Mouse (Mus musculus): ENCODE measurements at regions not wholly inside any gene's neighbourhood (a gene's known extent, or its start where the extent isn't known, plus 50 kb on each side); places are given as distances from the start of the nearest gene placed in this dataset.

DNA sequence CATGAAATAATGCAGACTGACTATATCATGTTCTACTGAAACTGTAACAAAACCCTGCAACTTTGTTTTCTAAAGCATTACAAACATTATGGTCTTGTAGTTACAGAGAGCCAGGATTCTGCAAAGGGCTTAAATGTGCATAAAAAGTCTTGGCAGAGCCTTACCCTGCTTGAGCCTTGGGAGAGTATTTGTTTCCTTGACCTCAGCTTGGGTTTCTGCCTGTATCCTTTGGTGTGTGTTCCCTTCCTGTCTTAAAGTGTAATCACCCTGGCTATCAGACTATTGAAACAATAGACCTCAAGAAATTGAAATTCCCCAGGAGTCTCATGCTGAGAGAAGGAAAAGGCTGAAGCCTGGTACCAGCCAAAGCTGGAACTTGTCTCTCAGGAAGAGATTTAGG is 577.4 kb upstream of the Tle4 start:
- no peak overlapping the region for H3K4me2 ChIP-seq (ENCODE audit: low read depth)
- no peak overlapping the region for H3K9ac ChIP-seq
- H3K4me1 ChIP-seq (ENCODE audit: insufficient read depth), result no peaks in the 10 kb centered on the region
- no peaks in the 10 kb centered on the region for H3K36me3 ChIP-seq (ENCODE audit: insufficient read depth)
- no peaks in the 10 kb centered on the region for H3K27me3 ChIP-seq (ENCODE audit: insufficient read depth, low read length)
- no peak for DNase-seq
- no peak for TF ChIP-seq CTCF (IDR thresholded peaks at IDR 0.05; ENCODE audit: low read depth)
- H3K4me3 ChIP-seq (ENCODE audit: low read depth, low read length), result no peak overlapping the region
- H3K9me3 ChIP-seq (ENCODE audit: low read length), result no peaks in the 10 kb centered on the region
- no peak overlapping the region for H3K27ac ChIP-seq (ENCODE audit: low read depth, low read length)
- no peak for ATAC-seq

DNA sequence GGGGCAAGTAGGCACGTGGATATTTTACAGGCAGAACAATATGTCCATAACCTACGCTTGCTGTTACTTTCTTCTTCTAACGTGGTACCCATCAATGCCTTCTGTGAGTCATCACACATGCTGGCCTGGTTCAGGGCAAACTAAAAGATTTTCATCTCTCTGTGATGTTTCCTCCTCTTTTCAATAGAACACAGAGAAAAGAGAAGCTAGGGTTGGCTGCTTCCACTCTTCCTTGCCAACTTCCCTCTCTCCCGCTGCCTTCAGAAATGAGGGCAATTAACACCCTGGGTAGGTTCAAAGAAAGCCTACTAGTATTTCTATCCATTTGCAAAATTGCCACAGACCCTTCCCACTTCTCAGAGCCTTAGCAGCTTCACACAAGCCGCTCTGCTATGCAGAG is 575.5 kb upstream of the Tle4 start:
- no peak for TF ChIP-seq CTCF (IDR thresholded peaks at IDR 0.05; ENCODE audit: low read depth)
- peak; percentile 25 for DNase-seq

DNA sequence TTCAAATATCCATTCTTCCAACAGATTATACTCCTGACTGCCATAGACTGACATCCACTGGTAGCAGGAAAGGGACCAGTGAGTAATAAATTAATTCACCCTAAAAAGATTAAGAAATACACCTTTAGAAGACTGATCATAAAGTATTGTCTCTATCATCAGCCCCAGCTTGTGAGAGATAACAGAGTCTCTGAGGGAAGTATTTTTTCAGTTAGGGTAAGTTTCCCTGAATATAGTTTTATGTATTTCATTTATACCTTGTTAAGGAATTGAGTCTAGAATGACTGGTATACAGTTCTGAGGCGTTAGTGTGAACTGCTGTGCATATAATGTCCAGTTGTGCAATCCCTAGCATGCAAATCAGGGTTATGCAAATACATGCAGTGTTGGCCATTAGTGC is 569.3 kb upstream of the Tle4 start:
- TF ChIP-seq CTCF (IDR thresholded peaks at IDR 0.05; ENCODE audit: low read depth), result no peak
- Histone ChIP-seq H3K27me3 (ENCODE audit: insufficient read depth, low read length) (no peaks in the 10 kb centered on the region), H3K36me3 (ENCODE audit: insufficient read depth) (no peaks in the 10 kb centered on the region), H3K27ac (ENCODE audit: low read depth, low read length) (no peak overlapping the region), H3K9me3 (ENCODE audit: low read length) (0 out of 2 replicates have a peak, but pooled peaks cover 3% of the 10 kb centered on the region), H3K9ac (no peak overlapping the region), H3K4me2 (ENCODE audit: low read depth) (no peak overlapping the region), H3K4me3 (ENCODE audit: low read depth, low read length) (no peak overlapping the region), H3K4me1 (ENCODE audit: insufficient read depth) (no peaks in the 10 kb centered on the region)
- WGBS, result 61% methylated on average over 1 of the region's 1 CpGs
- DNase-seq (no peak), ATAC-seq (no peak)

More for the DNA sequence above, 575.5 kb upstream of the Tle4 start:
- H3K4me2 ChIP-seq (ENCODE audit: low read depth), result no peak overlapping the region
- H3K36me3 ChIP-seq (ENCODE audit: insufficient read depth), result no peaks in the 10 kb centered on the region
- H3K4me3 ChIP-seq (ENCODE audit: low read depth, low read length), result no peak overlapping the region
- peak; percentile 38 for ATAC-seq
- H3K9ac ChIP-seq, result no peak overlapping the region
- H3K27me3 ChIP-seq (ENCODE audit: insufficient read depth, low read length), result no peaks in the 10 kb centered on the region
- H3K27ac ChIP-seq (ENCODE audit: low read depth, low read length), result no peak overlapping the region
- H3K4me1 ChIP-seq (ENCODE audit: insufficient read depth), result no peaks in the 10 kb centered on the region
- H3K9me3 ChIP-seq (ENCODE audit: low read length), result 0 out of 2 replicates have a peak, but pooled peaks cover 3% of the 10 kb centered on the region
- 31% methylated on average over 5 of the region's 5 CpGs for WGBS

DNA sequence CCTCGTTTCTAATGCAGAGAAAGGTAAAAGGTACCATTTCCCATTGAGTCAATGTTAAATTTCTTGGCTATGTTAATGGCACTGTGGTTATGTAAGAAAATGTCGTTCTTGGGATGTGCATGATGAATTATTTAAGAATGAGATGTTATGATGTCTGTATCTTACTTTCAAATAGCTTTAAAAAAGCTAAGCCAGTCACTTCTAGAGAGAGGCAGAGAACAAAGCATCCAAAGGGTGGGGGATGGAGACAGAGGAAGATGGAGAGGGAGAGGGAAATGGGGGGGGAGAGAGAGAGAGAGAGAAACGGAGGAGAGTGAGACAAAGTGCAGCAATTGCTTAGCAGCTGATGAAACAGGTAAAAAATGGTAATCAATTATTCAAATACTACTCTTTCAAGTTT is 562.8 kb upstream of the Tle4 start:
- no peak overlapping the region for H3K4me2 ChIP-seq (ENCODE audit: low read depth)
- no peaks in the 10 kb centered on the region for H3K27me3 ChIP-seq (ENCODE audit: insufficient read depth, low read length)
- DNase-seq, result no peak
- ATAC-seq, result peak; percentile 85
- 41% methylated on average over 3 of the region's 3 CpGs for WGBS
- no peak overlapping the region for H3K27ac ChIP-seq (ENCODE audit: low read depth, low read length)
- no peak overlapping the region for H3K4me3 ChIP-seq (ENCODE audit: low read depth, low read length)
- H3K9me3 ChIP-seq (ENCODE audit: low read length), result no peaks in the 10 kb centered on the region
- H3K9ac ChIP-seq, result no peak overlapping the region
- no peak for TF ChIP-seq CTCF (IDR thresholded peaks at IDR 0.05; ENCODE audit: low read depth)
- H3K4me1 ChIP-seq (ENCODE audit: insufficient read depth), result no peaks in the 10 kb centered on the region
- H3K36me3 ChIP-seq (ENCODE audit: insufficient read depth), result no peaks in the 10 kb centered on the region

DNA sequence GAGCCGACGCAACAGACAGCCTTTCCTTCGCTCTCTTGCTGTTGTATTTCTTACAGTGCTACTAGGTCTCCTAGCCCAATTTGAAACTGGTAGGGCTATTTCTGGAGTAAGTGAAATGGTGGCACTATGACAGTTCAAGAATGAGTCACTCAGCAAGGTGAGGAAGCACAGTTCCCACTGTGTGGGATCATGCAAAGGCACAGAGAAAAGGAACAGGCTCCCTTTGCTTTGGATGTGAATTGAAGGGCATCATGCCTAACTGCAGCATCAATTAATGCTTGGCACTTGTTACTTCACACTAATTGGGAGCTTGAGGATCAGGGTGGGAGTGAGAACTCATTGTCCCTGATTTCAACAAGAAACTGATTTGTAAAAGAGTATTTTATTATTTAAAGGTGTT is 560.8 kb upstream of the Tle4 start:
- Histone ChIP-seq H3K36me3 (ENCODE audit: insufficient read depth) (no peaks in the 10 kb centered on the region), H3K9ac (no peak overlapping the region), H3K9me3 (ENCODE audit: low read length) (no peaks in the 10 kb centered on the region), H3K4me3 (ENCODE audit: low read depth, low read length) (no peak overlapping the region), H3K27me3 (ENCODE audit: insufficient read depth, low read length) (no peaks in the 10 kb centered on the region), H3K4me2 (ENCODE audit: low read depth) (no peak overlapping the region), H3K27ac (ENCODE audit: low read depth, low read length) (no peak overlapping the region), H3K4me1 (ENCODE audit: insufficient read depth) (no peaks in the 10 kb centered on the region)
- TF ChIP-seq CTCF (IDR thresholded peaks at IDR 0.05; ENCODE audit: low read depth), result no peak
- WGBS, result 80% methylated on average over 3 of the region's 3 CpGs
- ATAC-seq, result peak; percentile 43
- DNase-seq, result peak; percentile 17

DNA sequence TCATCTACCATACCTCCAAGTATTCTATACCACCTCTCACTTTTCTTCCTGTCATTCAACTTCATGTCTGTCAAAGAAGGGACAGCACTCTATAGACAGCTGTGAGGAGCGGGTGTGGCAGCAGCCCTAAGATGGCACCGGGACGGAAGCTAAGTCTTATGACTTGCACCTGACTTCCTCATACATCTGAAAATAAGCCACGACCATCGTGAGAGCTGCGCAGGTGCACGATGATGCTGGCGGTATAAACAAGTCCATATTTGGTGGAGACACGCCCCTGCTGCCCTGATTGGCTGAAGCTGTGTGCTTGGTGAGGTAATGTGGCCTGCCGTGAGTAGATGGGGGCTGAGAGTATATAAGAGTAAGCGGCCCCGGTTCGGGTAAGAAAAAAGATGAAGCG is 560.3 kb upstream of the Tle4 start:
- H3K27ac ChIP-seq (ENCODE audit: low read depth, low read length), result no peak overlapping the region
- no peak overlapping the region for H3K4me3 ChIP-seq (ENCODE audit: low read depth, low read length)
- H3K36me3 ChIP-seq (ENCODE audit: insufficient read depth), result no peaks in the 10 kb centered on the region
- no peaks in the 10 kb centered on the region for H3K27me3 ChIP-seq (ENCODE audit: insufficient read depth, low read length)
- ATAC-seq (no peak), DNase-seq (no peak)
- H3K4me1 ChIP-seq (ENCODE audit: insufficient read depth), result no peaks in the 10 kb centered on the region
- 84% methylated on average over 14 of the region's 14 CpGs for WGBS
- no peak overlapping the region for H3K9ac ChIP-seq
- H3K9me3 ChIP-seq (ENCODE audit: low read length), result no peaks in the 10 kb centered on the region
- no peak for TF ChIP-seq CTCF (IDR thresholded peaks at IDR 0.05; ENCODE audit: low read depth)
- no peak overlapping the region for H3K4me2 ChIP-seq (ENCODE audit: low read depth)

DNA sequence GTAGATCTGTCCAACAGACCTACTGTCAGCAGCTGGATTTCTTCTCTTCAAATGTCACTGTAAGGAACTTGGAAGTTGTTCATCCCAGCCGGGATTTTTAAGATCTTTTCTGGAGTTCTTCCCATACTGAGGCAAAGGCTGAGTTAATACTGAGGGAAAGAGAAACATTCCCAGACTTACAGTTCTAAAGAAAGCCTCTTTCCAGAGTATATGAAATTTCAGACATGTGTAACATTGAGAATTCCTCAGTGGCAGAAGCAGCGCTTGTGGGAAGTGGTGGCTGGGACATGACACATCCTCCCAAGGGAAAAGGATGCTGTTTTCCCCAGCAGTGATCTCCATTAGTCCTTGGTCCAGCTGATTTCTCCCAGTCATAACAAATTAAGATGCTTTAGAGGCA is 556.8 kb upstream of the Tle4 start:
- ATAC-seq (no peak), DNase-seq (no peak)
- TF ChIP-seq CTCF (IDR thresholded peaks at IDR 0.05; ENCODE audit: low read depth), result no peak
- Histone ChIP-seq H3K4me2 (ENCODE audit: low read depth) (no peak overlapping the region), H3K9ac (no peak overlapping the region), H3K4me1 (ENCODE audit: insufficient read depth) (no peaks in the 10 kb centered on the region), H3K4me3 (ENCODE audit: low read depth, low read length) (no peak overlapping the region), H3K9me3 (ENCODE audit: low read length) (no peaks in the 10 kb centered on the region), H3K36me3 (ENCODE audit: insufficient read depth) (no peaks in the 10 kb centered on the region), H3K27me3 (ENCODE audit: insufficient read depth, low read length) (no peaks in the 10 kb centered on the region), H3K27ac (ENCODE audit: low read depth, low read length) (no peak overlapping the region)
- 76% methylated on average over 2 of the region's 2 CpGs for WGBS

DNA sequence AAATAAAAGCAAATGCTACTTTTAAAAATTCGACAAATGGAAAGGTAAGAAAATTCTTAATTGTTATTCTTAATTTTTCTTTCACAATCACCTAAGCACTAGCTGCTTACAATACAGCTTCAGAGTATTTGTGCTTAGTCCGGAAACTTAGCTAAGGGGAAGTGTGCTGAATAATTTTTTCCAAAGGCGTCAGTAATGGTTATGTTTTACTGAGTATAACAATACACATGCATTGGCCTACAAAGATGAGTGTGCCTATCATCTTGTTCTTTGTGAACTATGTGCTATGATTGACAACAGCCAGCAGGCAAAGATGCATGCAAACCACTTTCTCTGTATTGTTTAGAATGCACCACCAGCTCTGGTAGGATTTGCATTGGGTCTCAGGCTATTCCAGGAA is 548.5 kb upstream of the Tle4 start:
- no peaks in the 10 kb centered on the region for H3K27me3 ChIP-seq (ENCODE audit: insufficient read depth, low read length)
- no peaks in the 10 kb centered on the region for H3K4me1 ChIP-seq (ENCODE audit: insufficient read depth)
- no peak for ATAC-seq
- no peaks in the 10 kb centered on the region for H3K9me3 ChIP-seq (ENCODE audit: low read length)
- no peak overlapping the region for H3K9ac ChIP-seq
- no peak for DNase-seq
- no peak overlapping the region for H3K27ac ChIP-seq (ENCODE audit: low read depth, low read length)
- H3K36me3 ChIP-seq (ENCODE audit: insufficient read depth), result no peaks in the 10 kb centered on the region
- H3K4me2 ChIP-seq (ENCODE audit: low read depth), result no peak overlapping the region
- H3K4me3 ChIP-seq (ENCODE audit: low read depth, low read length), result no peak overlapping the region
- WGBS, result 84% methylated on average over 3 of the region's 3 CpGs
- no peak for TF ChIP-seq CTCF (IDR thresholded peaks at IDR 0.05; ENCODE audit: low read depth)
